Mouse (Mus musculus): Measurements from ENCODE around the gene Hk2.

DNA sequence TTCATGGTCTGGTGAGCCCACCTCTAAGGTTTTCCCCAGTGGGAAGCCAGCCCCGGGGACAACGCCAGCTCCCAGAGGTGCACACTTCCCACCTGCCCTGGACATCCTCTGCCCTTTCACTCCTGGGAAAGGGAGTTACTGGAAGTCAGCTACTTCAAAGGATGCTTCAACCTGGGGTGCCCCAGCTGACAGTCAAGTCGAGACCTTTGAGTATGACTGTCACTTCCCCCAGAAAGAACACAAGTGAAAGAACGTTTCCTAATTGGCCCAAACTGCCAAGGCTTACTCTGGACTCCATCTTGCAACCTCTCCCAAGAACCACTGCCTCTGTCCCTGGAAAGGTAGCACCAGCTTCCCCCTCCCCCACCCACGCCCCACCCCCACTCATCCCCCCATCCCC is 4.5 kb downstream of the Hk2 start:
- TF ChIP-seq CTCF (conservative IDR thresholded peaks at IDR 0.05; ENCODE audit: low read length) (no peak), NANOG (IDR thresholded peaks at IDR 0.05; ENCODE audit: borderline replicate concordance, low read length) (no peak), POU5F1 (IDR thresholded peaks at IDR 0.05; ENCODE audit: borderline replicate concordance, low read length) (no peak)

All from E14TG2a.4 (cell line).